Mouse (Mus musculus): ENCODE measurements at regions not wholly inside any gene's neighbourhood (a gene's known extent, or its start where the extent isn't known, plus 50 kb on each side); places are given as distances from the start of the nearest gene placed in this dataset.

GRCm38 (mm10) chr2:75137983-75138745 lies 312.6 kb downstream of the Mtx2 start:
- DNase-seq (ENCODE audit: low spot score): peak; percentile 55

- DNase-seq (ENCODE audit: low spot score): no peak
Observed at GRCm38 (mm10) chr2:75138746-75139060, 313.1 kb downstream of the Mtx2 start.

- no peak for DNase-seq (ENCODE audit: low spot score)
Observed at GRCm38 (mm10) chr2:75139544-75139943, 313.9 kb downstream of the Mtx2 start.

GRCm38 (mm10) chr2:75142675-75143074 lies 317.1 kb downstream of the Mtx2 start:
- no peak for DNase-seq (ENCODE audit: low spot score)

- DNase-seq (ENCODE audit: low spot score): no peak
Observed at GRCm38 (mm10) chr2:75144861-75145260, 319.3 kb downstream of the Mtx2 start.

DNA sequence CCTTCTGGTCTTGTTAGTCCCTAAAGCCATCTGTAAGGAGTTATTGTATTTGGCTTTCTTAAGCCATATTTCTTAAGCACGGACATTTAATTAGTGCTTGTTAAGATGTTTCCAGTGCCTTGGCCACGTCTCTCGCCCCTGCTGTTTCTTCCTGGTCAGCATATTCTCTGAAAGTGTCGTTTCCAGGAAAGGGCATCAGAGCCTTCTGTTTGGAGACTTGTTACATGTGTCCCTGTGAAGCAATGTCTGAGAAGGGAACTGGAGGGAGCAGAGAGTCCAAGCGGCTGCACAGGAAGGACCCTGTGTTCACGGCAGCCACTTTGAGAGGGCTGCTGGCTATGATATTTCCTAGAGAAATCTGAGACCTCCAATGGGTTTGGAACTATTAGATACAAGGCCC lies 320.7 kb downstream of the Mtx2 start:
- no peak for DNase-seq (ENCODE audit: low spot score)

- DNase-seq (ENCODE audit: low spot score): no peak
Observed at GRCm38 (mm10) chr2:75147399-75147798, 321.8 kb downstream of the Mtx2 start.

DNA sequence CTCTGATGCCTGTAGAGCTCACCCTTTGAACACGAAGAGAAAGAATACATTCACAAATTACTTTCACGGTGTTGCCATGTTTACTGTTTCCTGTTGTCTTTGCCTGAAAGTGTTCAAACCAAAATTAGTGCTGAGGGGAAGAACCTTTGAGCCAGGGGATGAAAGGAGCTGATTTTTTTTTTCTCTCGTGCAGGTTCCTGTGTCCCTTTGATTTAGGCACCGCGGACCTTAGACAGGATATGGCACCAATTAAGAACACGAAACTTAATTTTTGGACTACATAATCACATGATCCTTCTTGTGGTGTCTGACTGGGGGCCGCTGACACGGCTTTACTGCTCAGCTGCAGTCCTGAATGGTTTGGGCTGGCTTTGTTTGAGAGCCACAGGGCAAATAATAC lies 322.4 kb downstream of the Mtx2 start:
- no peak for DNase-seq (ENCODE audit: low spot score)

GRCm38 (mm10) chr2:75149036-75149435 lies 323.4 kb downstream of the Mtx2 start:
- DNase-seq (ENCODE audit: low spot score): no peak

DNA sequence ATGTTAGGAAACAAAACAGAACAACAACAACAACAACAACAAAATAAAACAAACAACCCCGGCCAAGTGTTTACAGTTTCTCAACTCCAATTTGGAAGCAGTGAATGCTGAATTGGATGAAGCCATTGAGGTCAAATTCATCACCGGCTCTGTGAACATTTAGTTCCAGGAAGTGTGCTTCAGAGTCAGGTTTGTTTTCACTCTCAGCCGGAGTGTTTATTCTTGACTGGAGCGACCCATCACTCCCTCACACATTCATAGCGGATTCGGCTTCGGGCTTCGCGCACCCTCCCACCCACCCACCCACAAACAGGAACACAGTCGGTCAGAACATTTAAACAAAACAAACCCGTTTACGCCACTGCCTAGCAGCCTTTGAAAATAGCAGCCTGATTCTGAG lies 324.0 kb downstream of the Mtx2 start:
- DNase-seq (ENCODE audit: low spot score): no peak

GRCm38 (mm10) chr2:75150986-75151385 lies 325.4 kb downstream of the Mtx2 start:
- DNase-seq (ENCODE audit: low spot score): peak; percentile 46

DNA sequence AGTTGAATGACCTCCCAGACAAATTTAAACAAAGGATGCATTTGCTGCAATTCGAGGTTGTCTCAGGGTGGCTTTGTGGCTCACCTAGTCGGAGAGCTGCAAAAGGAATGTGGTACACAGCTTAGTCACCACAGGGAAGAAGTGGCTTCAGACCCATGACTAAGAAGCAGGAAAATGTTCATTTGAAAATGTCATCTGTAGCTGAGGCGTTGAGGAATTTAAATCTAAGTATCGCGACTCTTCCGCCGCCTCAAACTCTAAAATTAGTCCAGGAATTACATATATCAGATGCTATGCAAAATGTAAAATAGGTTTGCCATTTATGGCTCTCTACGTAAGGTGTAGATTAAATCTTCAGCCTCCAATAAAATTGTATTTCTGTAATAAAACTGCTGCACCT lies 325.9 kb downstream of the Mtx2 start:
- DNase-seq (ENCODE audit: low spot score): no peak

GRCm38 (mm10) chr2:75152477-75152990 lies 326.9 kb downstream of the Mtx2 start:
- DNase-seq (ENCODE audit: low spot score): peak; percentile 29

GRCm38 (mm10) chr2:75154448-75154847 lies 328.8 kb downstream of the Mtx2 start:
- DNase-seq (ENCODE audit: low spot score): no peak

GRCm38 (mm10) chr2:75158581-75158980 lies 333.0 kb downstream of the Mtx2 start:
- no peak for DNase-seq (ENCODE audit: low spot score)

- no peak for DNase-seq (ENCODE audit: low spot score)
Observed at GRCm38 (mm10) chr2:75161075-75161474, 335.5 kb downstream of the Mtx2 start.

- no peak for DNase-seq (ENCODE audit: low spot score)
Observed at GRCm38 (mm10) chr2:75164987-75165386, 339.4 kb downstream of the Mtx2 start.

DNA sequence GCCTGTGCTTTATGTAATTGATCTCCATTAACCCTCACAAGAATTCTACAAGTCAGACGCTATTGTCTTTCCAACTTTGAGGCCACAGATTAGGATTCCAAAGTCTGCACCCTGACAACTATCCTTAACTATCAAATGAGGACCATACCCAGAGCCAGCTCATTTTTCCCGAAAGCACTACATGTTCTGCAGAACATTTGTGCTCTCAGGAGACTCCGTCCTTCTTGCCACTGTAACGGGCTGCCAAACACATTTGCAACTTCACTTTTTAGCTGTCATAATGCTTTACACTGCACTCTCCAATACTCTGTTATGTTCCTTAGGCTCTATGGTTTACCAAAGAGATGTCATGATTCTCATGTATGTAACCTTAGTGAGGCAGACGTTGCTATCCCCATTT lies 350.7 kb downstream of the Mtx2 start:
- peak; percentile 35 for DNase-seq (ENCODE audit: low spot score)

DNA sequence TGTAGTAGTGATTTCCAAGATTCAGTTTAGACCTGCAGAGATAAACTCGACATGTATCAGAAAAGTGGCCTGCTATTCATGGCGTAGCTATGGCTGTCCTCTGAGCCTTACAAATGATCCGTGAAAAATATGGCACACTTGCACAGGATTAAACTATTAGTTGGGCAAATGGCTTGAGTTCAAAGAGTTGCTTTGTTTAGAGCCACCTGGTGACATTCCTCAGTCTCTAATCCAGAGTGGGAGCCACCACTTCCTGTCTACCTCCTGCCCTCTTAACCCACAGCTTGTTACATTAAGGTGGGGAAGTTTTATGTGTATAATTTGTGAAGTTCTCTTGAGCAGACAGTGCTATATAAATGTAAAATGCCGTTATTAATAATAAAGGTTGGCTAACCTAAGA lies 357.7 kb downstream of the Mtx2 start:
- DNase-seq (ENCODE audit: low spot score): no peak

DNA sequence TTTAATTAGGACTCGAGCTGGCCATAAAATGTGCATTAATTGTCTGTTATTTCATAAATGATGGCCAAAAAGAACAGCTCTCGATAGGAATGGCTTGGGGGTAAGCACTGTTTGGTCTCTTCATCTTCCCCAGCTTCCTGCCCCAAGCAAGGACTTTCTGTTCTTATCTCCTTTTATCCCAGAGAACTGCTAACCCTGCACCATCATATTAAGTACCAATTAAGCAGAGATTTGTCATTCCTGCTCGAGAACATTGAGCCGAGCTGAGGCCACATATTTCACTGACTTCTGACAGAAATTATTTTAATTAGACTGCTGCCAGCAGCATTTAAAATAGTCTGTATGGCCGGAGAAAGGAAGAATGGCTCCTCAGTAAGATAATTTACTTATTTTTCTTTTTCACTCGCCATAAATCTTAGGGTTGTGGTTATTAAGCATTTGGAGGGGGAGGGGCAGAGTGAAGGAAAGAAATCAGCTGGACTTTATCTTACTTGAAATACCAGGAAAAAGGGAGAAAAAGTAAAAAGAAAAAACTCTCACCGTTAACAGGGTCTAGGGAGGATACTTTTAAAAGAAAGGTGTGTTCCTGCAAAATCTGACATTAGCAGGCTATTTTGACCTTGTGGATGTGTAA lies 377.1 kb downstream of the Mtx2 start:
- no peak for DNase-seq (ENCODE audit: low spot score)

DNA sequence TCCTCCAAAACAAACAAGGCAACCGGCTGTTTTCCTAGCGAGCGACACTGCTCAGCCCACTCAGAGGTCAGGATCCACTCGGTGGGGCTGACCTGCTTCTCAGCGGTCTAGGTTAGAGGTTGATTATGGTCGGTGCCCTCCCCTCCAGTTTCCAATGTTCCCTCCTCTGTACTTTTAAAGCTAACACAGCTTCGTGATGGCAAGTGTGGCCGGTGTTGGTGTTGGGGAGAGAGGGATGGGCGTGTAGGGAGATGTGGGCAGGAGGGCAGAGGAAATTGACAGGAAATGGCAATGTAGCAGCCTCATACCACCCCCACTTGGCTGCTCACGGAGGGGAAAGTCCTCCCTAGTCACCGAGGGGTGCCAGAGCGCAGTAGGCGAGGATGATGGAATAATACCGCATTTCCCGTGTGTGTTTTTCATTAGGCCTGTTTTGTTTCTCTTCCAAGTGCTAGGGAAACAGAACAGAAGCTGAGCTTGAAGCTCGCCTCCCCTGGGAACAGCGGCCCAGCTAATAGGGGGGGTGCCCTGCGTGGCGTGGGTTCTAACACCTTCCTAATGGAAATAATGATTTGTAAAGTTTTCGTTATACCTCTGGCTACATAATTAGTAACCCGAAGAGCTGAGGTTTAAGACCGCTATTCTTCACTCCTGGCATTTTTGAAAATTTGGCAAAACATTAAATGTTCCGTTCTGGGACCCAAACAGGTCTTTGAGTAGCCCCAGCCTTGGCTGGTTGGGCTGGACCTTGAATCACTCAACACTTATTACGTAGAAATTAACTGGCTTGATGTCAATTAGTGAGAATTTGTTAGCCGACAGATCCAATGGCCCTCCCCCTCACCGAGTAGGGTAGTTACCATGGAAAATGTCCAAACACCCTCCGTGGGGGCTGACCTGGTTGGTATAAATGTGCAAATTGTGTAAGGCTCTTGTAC lies 383.5 kb downstream of the Mtx2 start:
- peak; percentile 39 for DNase-seq (ENCODE audit: low spot score)

All from gastrocnemius, adult 18-20 months (tissue).